Mouse (Mus musculus) intestine, postnatal 0 days (tissue): ENCODE data around the gene Tomm6. TPM values are rescaled to one million over a fixed set of nuclear protein-coding genes. Genes with fewer than 3 reads are reported as not detected.
A peak's percentile ranks its signal among the peaks of the same experiment; 100 is the strongest.

Source experiments
- ATAC-seq: fragments of 200-750 bp; cut with Nextera tagmentation; 2 replicates; pipeline ENCODE4 v1.8.0; 2017; ENCODE audit warnings: mild to moderate bottlenecking, moderate TSS enrichment, moderate library complexity
- H3K27ac ChIP-seq: fragments of 300-500 bp; sonication (generic); 2 replicates; pipeline ENCODE4 v1.5.1; 2014; ENCODE audit warnings: mild to moderate bottlenecking, low read depth, low read length, moderate library complexity
- H3K27me3 ChIP-seq: fragments of 300-500 bp; sonication (generic); replicated peaks from 2 replicates; pipeline ENCODE4 v1.6.1; 2014; ENCODE audit warnings: low read length, mixed read lengths; ENCODE audit not compliant: control insufficient read depth, insufficient read depth
- H3K36me3 ChIP-seq: fragments of 300-500 bp; sonication (generic); 2 replicates; pipeline ENCODE4 v1.6.1; 2014; ENCODE audit warnings: mild to moderate bottlenecking, moderate library complexity; ENCODE audit not compliant: control insufficient read depth, insufficient read depth
- H3K4me1 ChIP-seq: fragments of 300-500 bp; sonication (generic); replicated peaks from 2 replicates; pipeline ENCODE4 v1.6.1; 2014; ENCODE audit warnings: antibody characterized with exemption, low read length, mixed read lengths; ENCODE audit not compliant: control insufficient read depth, insufficient read depth
- H3K4me2 ChIP-seq: fragments of 300-500 bp; sonication (generic); replicated peaks from 2 replicates; pipeline ENCODE4 v1.6.1; 2014; ENCODE audit warnings: low read depth, mild to moderate bottlenecking, moderate library complexity
- H3K4me3 ChIP-seq: fragments of 300-500 bp; sonication (generic); 2 replicates; pipeline ENCODE4 v1.5.1; 2014; ENCODE audit warnings: low read depth, low read length
- H3K9ac ChIP-seq: fragments of 300-500 bp; sonication (generic); 2 replicates; pipeline ENCODE4 v1.6.1; 2014; ENCODE audit warnings: mild to moderate bottlenecking, low read depth, low read length
- H3K9me3 ChIP-seq: fragments of 300-500 bp; sonication (generic); 2 replicates; pipeline ENCODE4 v1.6.1; 2016; ENCODE audit warnings: mixed run types; ENCODE audit not compliant: control insufficient read depth
- CTCF ChIP-seq: sonication (generic); IDR thresholded peaks from 2 replicates; pipeline ENCODE4 v1.5.1; 2016; ENCODE audit warnings: low read depth, mild to moderate bottlenecking, control low read depth, antibody characterized with exemption, moderate library complexity
- WGBS: fragments of 180-500 bp; shearing (Covaris S2); extraction: QIAGEN DNeasy Blood & Tissue Kit; methylation state at CpG from one replicate; pipeline ENCODE4 v1.1.7; 2014; 5-methylcytosine and 5-hydroxymethylcytosine counted together
- polyA plus RNA-seq: library from polyadenylated mRNA; unstranded; fragments of >200 nt; fragmentation: Nextera tagmentation; extraction: Ambion mirVana; gene quantifications from 2 replicates; pipeline ENCODE4 v1.2.1, GENCODE M21; 2015

The Tomm6 gene
- 384 and 398 TPM in 2 replicates for polyA plus RNA-seq

DNA sequence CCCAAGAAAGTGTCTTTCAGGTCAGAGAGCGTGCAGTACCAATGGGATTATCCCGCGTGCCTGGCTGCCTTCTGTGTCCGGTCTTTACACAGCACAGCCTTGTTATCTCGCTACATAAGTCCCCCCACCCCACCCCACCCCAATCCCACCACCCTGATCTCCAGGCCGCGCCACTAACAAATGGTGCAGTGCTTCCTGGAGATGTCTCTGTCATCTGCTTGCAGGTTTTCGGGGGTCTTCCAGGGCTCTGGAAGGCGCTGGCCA is at the start of gene Tomm6:
Gene Tomm6 (minus strand): TSS at position 43 of the 264 bp plus-strand sequence.
- WGBS = under 1% methylated on average over 9 of the region's 9 CpGs
- TF ChIP-seq CTCF = no peak

DNA sequence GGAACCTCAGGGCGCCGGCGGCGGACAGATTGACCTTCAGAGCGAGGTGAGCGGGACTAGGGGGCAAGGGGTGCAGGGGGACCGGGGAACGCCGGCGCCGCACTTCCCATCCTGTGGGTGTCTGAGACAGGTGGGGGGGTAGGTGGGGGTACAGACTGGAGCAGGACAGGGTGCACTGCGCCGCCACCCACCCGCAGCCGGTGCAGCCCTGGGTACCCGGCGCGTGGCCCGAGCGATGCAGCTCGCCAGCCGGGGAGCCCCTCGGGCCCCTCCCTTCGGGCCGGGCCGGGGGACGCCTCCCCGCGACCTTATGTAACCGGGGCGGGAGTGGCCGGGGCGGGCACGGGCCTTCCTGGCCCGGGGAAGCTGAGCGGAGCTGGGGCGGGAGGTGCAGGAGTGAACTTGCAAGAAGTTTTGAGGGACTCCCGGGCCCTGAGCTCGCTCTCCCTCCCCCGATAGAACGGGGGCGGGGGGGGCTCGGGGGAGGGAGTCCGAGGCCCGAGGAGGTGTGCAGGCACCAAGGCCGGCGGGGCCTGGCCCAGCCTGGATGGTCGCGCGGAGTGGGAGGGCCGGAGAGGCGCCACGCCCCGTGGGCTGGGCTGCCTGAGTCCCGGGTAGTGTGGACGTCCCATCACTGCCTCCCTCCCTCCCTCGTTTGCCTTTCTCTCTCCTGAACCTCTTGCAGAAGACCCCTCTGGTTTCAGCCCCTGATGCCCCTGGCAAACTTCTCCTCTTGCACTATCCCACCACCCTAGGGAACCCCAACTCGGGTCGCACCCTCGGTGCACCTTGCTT is 49.3 kb upstream of the Tomm6 start:
- Histone ChIP-seq H3K9me3 (no peaks in the 10 kb centered on the region), H3K27me3 (no peaks in the 10 kb centered on the region), H3K4me2 (peak overlapping the region; percentile 92), H3K27ac (peak overlapping the region; percentile 91), H3K4me3 (peak overlapping the region; percentile 81), H3K36me3 (no peaks in the 10 kb centered on the region), H3K9ac (peak overlapping the region; percentile 75), H3K4me1 (no peaks in the 10 kb centered on the region)
- ATAC-seq = peak; percentile 65
- TF ChIP-seq CTCF = no peak
- WGBS = 1% methylated on average over 39 of the region's 60 CpGs

More for the DNA sequence above, at the start of gene Tomm6:
- Histone ChIP-seq H3K4me1 (peaks cover 8% of the 10 kb centered on the region), H3K4me3 (peak within 1 kb of the TSS; percentile 87), H3K9me3 (no peaks in the 10 kb centered on the region), H3K27me3 (no peaks in the 10 kb centered on the region), H3K4me2 (peak within 1 kb of the TSS; percentile 100), H3K27ac (peak within 1 kb of the TSS; percentile 90), H3K9ac (peak within 1 kb of the TSS; percentile 75), H3K36me3 (peaks cover 13% of the 10 kb centered on the region)
- no peak; the same call in 1 of the 2 replicates for ATAC-seq

GRCm38 (mm10) chr17:47736856-47737255 is 48.7 kb upstream of the Tomm6 start, which contains the start of gene Tfeb:
TSS of gene Tfeb (plus strand) at chr17:47737030.
- H3K9ac ChIP-seq = peak within 1 kb of the TSS; percentile 75
- H3K36me3 ChIP-seq = no peaks in the 10 kb centered on the region
- peak; percentile 72 for ATAC-seq
- peak within 1 kb of the TSS; percentile 92 for H3K4me2 ChIP-seq
- TF ChIP-seq CTCF = peak; percentile 99
- under 1% methylated on average over 45 of the region's 47 CpGs for WGBS
- H3K4me3 ChIP-seq = peak within 1 kb of the TSS; percentile 81
- no peaks in the 10 kb centered on the region for H3K27me3 ChIP-seq
- H3K27ac ChIP-seq = peak within 1 kb of the TSS; percentile 91
- H3K9me3 ChIP-seq = no peaks in the 10 kb centered on the region
- no peaks in the 10 kb centered on the region for H3K4me1 ChIP-seq

DNA sequence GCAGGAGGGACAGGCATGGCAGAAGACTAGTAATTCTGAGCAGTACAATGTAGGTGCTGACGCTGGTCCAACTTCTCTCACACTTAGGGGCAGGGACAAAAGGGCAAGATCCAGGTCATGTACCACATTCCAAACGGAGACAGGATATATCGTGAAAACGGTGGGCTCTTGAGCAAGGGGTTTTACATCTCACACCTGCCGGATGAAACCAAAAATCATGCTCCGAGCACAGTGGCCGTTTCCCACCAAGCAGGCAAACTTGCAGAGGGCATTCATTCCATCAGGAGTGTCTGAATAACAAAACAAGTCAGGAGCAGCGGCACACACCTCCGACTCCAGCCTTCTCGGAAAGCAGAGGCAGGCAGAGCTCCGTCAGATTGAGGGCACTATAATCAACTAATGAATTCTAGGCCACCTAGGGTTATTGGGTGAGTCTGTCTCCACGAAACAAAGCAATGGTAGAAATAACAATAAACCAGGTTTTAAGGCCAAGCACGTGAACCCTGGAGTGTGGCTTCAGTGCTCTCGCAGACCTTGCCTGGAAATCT is 47.4 kb upstream of the Tomm6 start:
- no peak overlapping the region for H3K9ac ChIP-seq
- no peaks in the 10 kb centered on the region for H3K36me3 ChIP-seq
- H3K27ac ChIP-seq = no peak overlapping the region
- WGBS = 76% methylated on average over 14 of the region's 14 CpGs
- no peak for ATAC-seq
- no peaks in the 10 kb centered on the region for H3K9me3 ChIP-seq
- TF ChIP-seq CTCF = no peak
- no peak overlapping the region for H3K4me2 ChIP-seq
- H3K27me3 ChIP-seq = no peaks in the 10 kb centered on the region
- no peaks in the 10 kb centered on the region for H3K4me1 ChIP-seq
- H3K4me3 ChIP-seq = no peak overlapping the region

DNA sequence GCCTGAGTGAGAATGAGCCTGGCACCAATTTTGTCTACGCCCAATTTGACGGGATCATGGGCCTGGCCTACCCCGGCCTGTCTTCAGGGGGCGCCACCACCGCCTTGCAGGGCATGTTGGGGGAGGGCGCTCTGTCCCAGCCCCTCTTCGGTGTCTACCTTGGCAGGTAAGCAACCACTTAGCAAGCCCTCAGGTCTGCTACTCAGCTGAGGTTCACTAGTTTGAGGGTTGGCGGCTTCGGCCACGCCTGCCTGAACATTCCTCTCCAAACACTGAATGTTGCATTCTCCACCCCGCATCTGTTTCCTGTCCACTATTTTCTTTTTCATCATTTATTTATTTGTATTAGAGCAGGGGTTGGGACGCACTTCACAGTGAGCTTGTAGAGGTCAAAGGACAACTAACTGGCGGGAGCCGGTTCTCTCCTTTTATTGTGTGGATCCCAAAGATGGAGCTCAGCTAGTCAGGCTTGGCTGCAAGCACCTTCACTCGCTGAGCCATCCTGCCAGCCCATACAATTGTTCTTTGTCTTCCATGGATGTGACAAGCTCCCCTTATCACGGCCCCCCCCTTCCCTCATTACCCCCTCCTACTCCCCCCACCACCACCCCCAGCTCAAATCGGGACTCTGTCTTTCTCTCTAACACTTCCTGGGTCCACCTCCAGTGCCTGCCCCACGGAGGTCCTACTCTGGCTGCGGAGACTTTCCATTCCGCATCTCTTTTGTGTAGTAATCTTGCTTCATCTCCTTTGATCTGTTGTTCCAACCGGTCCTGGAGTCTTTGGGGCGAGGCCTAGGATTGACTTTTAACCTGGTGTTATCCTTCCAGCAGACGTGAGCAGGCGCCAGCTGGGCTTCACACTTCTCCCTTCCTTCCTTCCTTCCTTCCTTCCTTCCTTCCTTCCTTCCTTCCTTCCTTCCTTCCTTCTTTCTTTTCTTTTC is 42.7 kb upstream of the Tomm6 start:
- 49% methylated on average over 24 of the region's 24 CpGs for WGBS
- Histone ChIP-seq H3K4me2 (no peak overlapping the region), H3K9me3 (no peaks in the 10 kb centered on the region), H3K27me3 (no peaks in the 10 kb centered on the region), H3K4me1 (no peaks in the 10 kb centered on the region), H3K36me3 (no peaks in the 10 kb centered on the region), H3K27ac (no peak overlapping the region), H3K9ac (no peak overlapping the region), H3K4me3 (no peak overlapping the region)
- ATAC-seq = no peak
- peak; percentile 40 for TF ChIP-seq CTCF

DNA sequence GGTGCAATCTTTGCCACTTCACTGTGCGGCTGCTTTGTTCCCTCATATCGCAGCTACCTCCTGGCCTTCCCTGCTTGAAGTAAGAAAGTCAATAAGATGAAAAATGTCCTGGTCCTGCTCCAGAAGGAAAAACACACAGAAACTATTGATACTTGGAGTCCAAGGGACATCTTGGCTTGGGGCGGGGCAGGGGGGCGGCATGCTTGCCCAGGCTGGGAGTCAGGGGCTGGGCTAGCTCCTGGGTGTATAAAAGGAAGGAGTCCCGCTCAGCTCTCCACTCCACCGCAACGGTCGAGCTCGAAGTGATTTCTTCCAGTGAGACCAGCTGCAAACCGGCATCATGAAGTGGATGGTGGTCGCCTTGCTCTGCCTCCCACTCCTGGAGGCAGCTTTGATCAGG is 38.4 kb upstream of the Tomm6 start, which contains the start of gene Pgc:
Gene Pgc (plus strand): TSS at position 277 of the 400 bp plus-strand sequence.
- ATAC-seq = no peak
- Histone ChIP-seq H3K4me2 (no peak within 1 kb of the TSS), H3K4me3 (no peak within 1 kb of the TSS), H3K4me1 (no peaks in the 10 kb centered on the region), H3K36me3 (no peaks in the 10 kb centered on the region), H3K27me3 (no peaks in the 10 kb centered on the region), H3K27ac (no peak within 1 kb of the TSS), H3K9ac (no peak within 1 kb of the TSS), H3K9me3 (no peaks in the 10 kb centered on the region)
- no peak for TF ChIP-seq CTCF
- WGBS = 55% methylated on average over 11 of the region's 11 CpGs
